Mouse (Mus musculus) ES-E14 (cell line): ENCODE measurements around the gene Lpin3. TPM values are rescaled to one million over a fixed set of nuclear protein-coding genes. Genes with fewer than 3 reads are reported as not detected.

Experiments used
- DNase-seq: peaks from one replicate; pipeline ENCODE4 v3.0.0-alpha.2; 2013; ENCODE audit warnings: low read depth, low spot score
- H3K27ac ChIP-seq: 2 replicates; pipeline ENCODE4 v1.5.1; 2012; ENCODE audit warnings: low read depth, mild to moderate bottlenecking, low read length, moderate library complexity, mixed read lengths; ENCODE audit not compliant: poor library complexity, insufficient read depth, severe bottlenecking
- H3K36me3 ChIP-seq: 2 replicates; pipeline ENCODE4 v1.6.1; 2012; ENCODE audit warnings: mild to moderate bottlenecking, low read length, moderate library complexity, mixed read lengths; ENCODE audit not compliant: control insufficient read depth, poor library complexity, insufficient read depth, severe bottlenecking
- H3K4me1 ChIP-seq, 2 experiments: fragments of 150-350 bp in 1 of 2; sonication (generic) in 1 of 2; 2 replicates each; pipeline ENCODE4 v1.6.1; 2012; ENCODE audit warnings: low read length in 2 of 2, mild to moderate bottlenecking in 1 of 2, mixed read lengths in 1 of 2; ENCODE audit not compliant: control insufficient read depth in 2 of 2, insufficient read depth in 2 of 2, poor library complexity in 1 of 2
- H3K4me3 ChIP-seq, 2 experiments: fragments of 150-350 bp in 1 of 2; sonication (generic) in 1 of 2; 2 replicates each; pipeline ENCODE4 v1.5.1; 2012; ENCODE audit warnings: low read length in 2 of 2, low read depth in 1 of 2, mild to moderate bottlenecking in 1 of 2, mixed read lengths in 1 of 2; ENCODE audit not compliant: insufficient read depth in 1 of 2, poor library complexity in 1 of 2, severe bottlenecking in 1 of 2
- H3K9ac ChIP-seq: 2 replicates; pipeline ENCODE4 v1.6.1; 2012; ENCODE audit warnings: low read depth, mild to moderate bottlenecking, low read length, mixed read lengths; ENCODE audit not compliant: poor library complexity, insufficient read depth, severe bottlenecking
- H3K9me3 ChIP-seq: fragments of 150-350 bp; sonication (generic); 2 replicates; pipeline ENCODE4 v1.6.1; 2012; ENCODE audit warnings: low read depth, mild to moderate bottlenecking, low read length; ENCODE audit not compliant: control insufficient read depth, insufficient read depth
- CHD2 ChIP-seq: IDR thresholded peaks from 2 replicates; pipeline ENCODE4 v1.6.1; 2014; ENCODE audit warnings: mild to moderate bottlenecking, low read depth, low read length, inconsistent platforms
- HCFC1 ChIP-seq: IDR thresholded peaks from 2 replicates; pipeline ENCODE4 v1.6.1; 2012; ENCODE audit warnings: low read length, inconsistent platforms, borderline replicate concordance; ENCODE audit not compliant: insufficient read depth
- MAFK ChIP-seq: IDR thresholded peaks from 2 replicates; pipeline ENCODE4 v1.6.1; 2014; ENCODE audit warnings: mild to moderate bottlenecking, low read depth, low read length, inconsistent platforms; ENCODE audit not compliant: insufficient read depth
- ZC3H11A ChIP-seq: IDR thresholded peaks from 2 replicates; pipeline ENCODE4 v1.6.1; 2012; ENCODE audit warnings: low read depth, mild to moderate bottlenecking, inconsistent platforms, low read length, borderline replicate concordance
- ZNF384 ChIP-seq: IDR thresholded peaks from 2 replicates; pipeline ENCODE4 v1.6.1; 2012; ENCODE audit warnings: low read depth, low read length, inconsistent platforms
- in situ Hi-C, 2 experiments: fragments of 600-800 bp; cut with MboI; formaldehyde crosslinking; loops; one replicate each; pipeline ENCODE4 v1.15.1; 2025; ENCODE audit warnings: low sequenced_read_pairs in 2 of 2, inconsistent platforms in 1 of 2; ENCODE audit not compliant: unreplicated experiment in 2 of 2
- total RNA-seq: library from RNA; depleted of rRNA; stranded (reverse); fragments of 300-350 nt; gene quantifications from 2 replicates; pipeline ENCODE4 v1.2.3, GENCODE M21; 2012

Gene Lpin3
- total RNA-seq, 1 experiment: 7.2 TPM

- no peaks in the 10 kb centered on the region for H3K9me3 ChIP-seq
- in situ Hi-C loops: no loop called here
- H3K36me3 ChIP-seq: no peaks in the 10 kb centered on the region
- H3K4me1 ChIP-seq: no peaks in the 10 kb centered on the region; a peak in 1 of 4 replicates
- TF ChIP-seq ZNF384 (no peak), MAFK (no peak), CHD2 (no peak), ZC3H11A (no peak)
- no peak overlapping the region for H3K27ac ChIP-seq
- no peak overlapping the region for H3K4me3 ChIP-seq
- no peak overlapping the region for H3K9ac ChIP-seq
- DNase-seq: no peak
Measured at GRCm38 (mm10) chr2:160874231-160874877, 6.1 kb upstream of the Lpin3 start.

GRCm38 (mm10) chr2:160876115-160876514 is 4.4 kb upstream of the Lpin3 start:
- TF ChIP-seq HCFC1 (no peak), CHD2 (no peak), MAFK (no peak), ZNF384 (no peak), ZC3H11A (no peak)
- no peak overlapping the region for H3K27ac ChIP-seq
- DNase-seq: no peak

GRCm38 (mm10) chr2:160881462-160882101 is 1.1 kb downstream of the Lpin3 start:
- Histone ChIP-seq H3K27ac (no peak overlapping the region), H3K9ac (no peak overlapping the region), H3K36me3 (no peaks in the 10 kb centered on the region), H3K4me3 (no peak overlapping the region), H3K9me3 (no peaks in the 10 kb centered on the region), H3K4me1 (0 out of 4 replicates have a peak, but pooled peaks cover 0 to 1% of the 10 kb centered on the region in 2 experiments)
- DNase-seq: no peak
- TF ChIP-seq HCFC1 (no peak), CHD2 (no peak), MAFK (no peak), ZNF384 (no peak), ZC3H11A (no peak)
- in situ Hi-C loops: loop anchor here (10.0 to 25.0 kb wide), 2 partner anchors 287 to 469 kb away; no protein-coding TSS in a partner anchor

More at GRCm38 (mm10) chr2:160876115-160876514, 4.4 kb upstream of the Lpin3 start:
- Histone ChIP-seq H3K36me3 (no peaks in the 10 kb centered on the region), H3K4me3 (no peak overlapping the region), H3K9me3 (no peaks in the 10 kb centered on the region), H3K4me1 (no peaks in the 10 kb centered on the region; a peak in 1 of 4 replicates), H3K9ac (no peak overlapping the region)
- in situ Hi-C loops: loop anchor here in 1 of 2 experiments (25.0 kb wide), 1 partner anchor 464 kb away; no protein-coding TSS in a partner anchor

- H3K36me3 ChIP-seq: no peaks in the 10 kb centered on the region
- no peak overlapping the region for H3K9ac ChIP-seq
- no peak overlapping the region for H3K4me3 ChIP-seq
- no peak for DNase-seq
- H3K9me3 ChIP-seq: no peaks in the 10 kb centered on the region
- 0 out of 4 replicates have a peak, but pooled peaks cover 0 to 1% of the 10 kb centered on the region in 2 experiments for H3K4me1 ChIP-seq
- in situ Hi-C loops: loop anchor here (10.0 to 25.0 kb wide), 2 partner anchors 288 to 470 kb away; no protein-coding TSS in a partner anchor
- TF ChIP-seq MAFK: no peak
- H3K27ac ChIP-seq: no peak overlapping the region
Measured at GRCm38 (mm10) chr2:160882436-160882835, 2.0 kb downstream of the Lpin3 start.
